Mouse (Mus musculus) E14TG2a.4 (cell line): ENCODE results near the gene Gpr176.
"Not testable (repeated sequence)": the region's sequence is repeated elsewhere in the genome, so short reads cannot be mapped to it uniquely, and the experiment has no call there.

ENCODE experiments used
- H3K27me3 ChIP-seq: 2 replicates; pipeline ENCODE4 v1.6.1; 2014; ENCODE audit warnings: low read length, control low read depth; ENCODE audit not compliant: insufficient read depth
- H3K36me3 ChIP-seq: 2 replicates; pipeline ENCODE4 v1.6.1; 2014; ENCODE audit warnings: low read length, control low read depth; ENCODE audit not compliant: insufficient read depth
- H3K4me1 ChIP-seq: replicated peaks from 2 replicates; pipeline ENCODE4 v1.6.1; 2014; ENCODE audit warnings: low read depth, low read length, control low read depth
- H3K4me3 ChIP-seq: replicated peaks from 2 replicates; pipeline ENCODE4 v1.5.1; 2014; ENCODE audit warnings: mild to moderate bottlenecking, low read length
- H3K9me3 ChIP-seq: 2 replicates; pipeline ENCODE4 v1.6.1; 2014; ENCODE audit warnings: low read length, control low read depth
- CTCF ChIP-seq: conservative IDR thresholded peaks from 2 replicates; pipeline ENCODE4 v1.5.1; 2014; ENCODE audit warnings: low read length
- NANOG ChIP-seq: IDR thresholded peaks from 2 replicates; pipeline ENCODE4 v1.6.1; 2014; ENCODE audit warnings: borderline replicate concordance, low read length, mixed read lengths
- POU5F1 ChIP-seq: IDR thresholded peaks from 2 replicates; pipeline ENCODE4 v1.6.1; 2014; ENCODE audit warnings: low read length, borderline replicate concordance

The Gpr176 gene

GRCm38 (mm10) chr2:118299981-118300380 is 73.2 kb downstream of the Gpr176 start:
- Histone ChIP-seq H3K27me3 (no peaks in the 10 kb centered on the region; the same call in 1 of the 2 replicates), H3K36me3 (no peaks in the 10 kb centered on the region), H3K4me1 (no peaks in the 10 kb centered on the region), H3K9me3 (peaks cover 2% of the 10 kb centered on the region), H3K4me3 (no peak overlapping the region)
- TF ChIP-seq CTCF: no peak

DNA sequence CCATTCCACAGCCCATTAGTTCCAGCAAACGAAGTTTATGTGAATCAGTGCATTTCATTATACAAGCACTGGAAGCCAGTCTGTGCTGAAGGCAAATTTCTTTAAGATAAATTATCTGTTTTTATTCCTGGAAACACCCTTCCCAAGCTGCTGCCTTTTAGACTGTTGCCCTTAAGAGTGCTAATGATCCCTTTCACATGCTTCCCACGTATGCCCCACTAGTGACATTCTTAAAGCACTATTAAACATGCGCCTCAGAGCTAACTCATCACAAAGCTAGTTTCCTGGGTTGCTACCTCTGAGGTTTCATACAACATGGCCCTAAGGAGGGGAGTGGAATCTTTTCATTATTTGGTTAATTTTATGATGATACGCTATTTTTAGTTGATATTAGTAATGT is 74.6 kb downstream of the Gpr176 start:
- no peaks in the 10 kb centered on the region for H3K4me1 ChIP-seq
- TF ChIP-seq CTCF: no peak
- no peak for TF ChIP-seq POU5F1
- no peak for TF ChIP-seq NANOG
- H3K36me3 ChIP-seq: no peaks in the 10 kb centered on the region
- H3K9me3 ChIP-seq: no peaks in the 10 kb centered on the region
- H3K27me3 ChIP-seq: no peaks in the 10 kb centered on the region; the same call in 1 of the 2 replicates
- no peak overlapping the region for H3K4me3 ChIP-seq

DNA sequence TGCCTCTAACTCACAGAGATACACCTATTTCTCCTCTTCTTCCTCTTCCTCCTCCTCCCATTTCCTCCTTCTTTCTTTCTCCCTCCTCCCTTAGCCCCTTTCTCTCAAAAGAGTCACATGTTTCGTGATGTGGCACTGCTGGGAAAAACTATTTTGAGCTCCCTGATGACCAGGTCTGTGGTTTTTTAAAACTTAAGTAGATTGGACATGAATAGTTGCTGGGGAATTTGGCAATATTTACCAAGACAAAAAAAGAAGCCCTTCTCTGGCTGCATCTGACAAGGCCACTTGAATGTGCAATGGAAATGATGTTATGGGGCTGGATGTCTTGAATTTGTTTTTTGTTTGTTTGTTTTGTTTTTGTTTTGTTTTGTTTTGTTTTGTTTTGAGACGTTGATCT is 75.3 kb downstream of the Gpr176 start:
- Histone ChIP-seq H3K4me3 (no peak overlapping the region), H3K4me1 (no peaks in the 10 kb centered on the region), H3K27me3 (no peaks in the 10 kb centered on the region; the same call in 1 of the 2 replicates), H3K36me3 (no peaks in the 10 kb centered on the region), H3K9me3 (no peaks in the 10 kb centered on the region)
- no peak for TF ChIP-seq POU5F1
- no peak for TF ChIP-seq CTCF
- no peak for TF ChIP-seq NANOG

GRCm38 (mm10) chr2:118295505-118295904 is 77.7 kb downstream of the Gpr176 start:
- no peaks in the 10 kb centered on the region for H3K4me1 ChIP-seq
- H3K4me3 ChIP-seq: no peak overlapping the region
- TF ChIP-seq NANOG (no peak), POU5F1 (no peak), CTCF (no peak)
- H3K27me3 ChIP-seq: no peaks in the 10 kb centered on the region; the same call in 1 of the 2 replicates
- H3K36me3 ChIP-seq: no peaks in the 10 kb centered on the region
- no peaks in the 10 kb centered on the region for H3K9me3 ChIP-seq

- Histone ChIP-seq H3K4me3 (no peak overlapping the region), H3K4me1 (no peaks in the 10 kb centered on the region), H3K27me3 (no peaks in the 10 kb centered on the region; the same call in 1 of the 2 replicates), H3K9me3 (no peaks in the 10 kb centered on the region), H3K36me3 (no peaks in the 10 kb centered on the region)
- TF ChIP-seq CTCF (no peak), NANOG (no peak), POU5F1 (no peak)
Observed at GRCm38 (mm10) chr2:118293583-118293982, 79.6 kb downstream of the Gpr176 start.

- not testable (repeated sequence) for H3K36me3 ChIP-seq, H3K9me3 ChIP-seq, H3K27me3 ChIP-seq, H3K4me3 ChIP-seq, H3K4me1 ChIP-seq
Observed at GRCm38 (mm10) chr2:118289066-118289460, 84.2 kb downstream of the Gpr176 start.

- H3K4me3 ChIP-seq: no peak overlapping the region
- H3K4me1 ChIP-seq: peaks cover 4% of the 10 kb centered on the region
- H3K27me3 ChIP-seq: no peaks in the 10 kb centered on the region
- no peaks in the 10 kb centered on the region for H3K9me3 ChIP-seq
- no peaks in the 10 kb centered on the region for H3K36me3 ChIP-seq
- TF ChIP-seq CTCF (no peak), POU5F1 (no peak), NANOG (no peak)
Observed at GRCm38 (mm10) chr2:118288326-118289065, 84.7 kb downstream of the Gpr176 start.

GRCm38 (mm10) chr2:118287678-118288077 is 85.5 kb downstream of the Gpr176 start:
- Histone ChIP-seq H3K9me3 (no peaks in the 10 kb centered on the region), H3K4me1 (peaks cover 4% of the 10 kb centered on the region), H3K36me3 (no peaks in the 10 kb centered on the region), H3K27me3 (no peaks in the 10 kb centered on the region), H3K4me3 (no peak overlapping the region)
- TF ChIP-seq POU5F1 (no peak), NANOG (no peak), CTCF (no peak)

DNA sequence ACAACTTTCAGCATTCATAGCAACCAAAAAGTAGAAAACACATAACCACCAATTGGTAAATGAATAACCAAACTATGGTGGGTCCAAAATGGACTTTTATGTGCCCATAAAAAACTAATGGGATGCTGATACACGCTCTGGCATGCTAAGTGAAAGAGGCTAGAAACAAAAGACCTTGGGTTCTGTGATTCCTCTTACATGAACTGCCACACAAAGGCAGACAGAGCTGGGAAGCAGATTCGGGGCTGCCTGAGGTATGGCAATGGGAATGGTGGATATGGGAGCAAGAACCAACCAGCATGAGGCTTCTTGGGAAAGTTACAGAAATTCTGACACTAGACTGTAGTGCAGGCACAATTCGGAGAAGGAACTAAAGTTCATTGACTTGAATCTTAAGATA is 90.8 kb downstream of the Gpr176 start:
- Histone ChIP-seq H3K36me3 (no peaks in the 10 kb centered on the region), H3K27me3 (peaks cover 8% of the 10 kb centered on the region; the same call in 1 of the 2 replicates), H3K4me1 (peaks cover 4% of the 10 kb centered on the region), H3K9me3 (no peaks in the 10 kb centered on the region), H3K4me3 (no peak overlapping the region)
- TF ChIP-seq CTCF: no peak
- TF ChIP-seq POU5F1: no peak
- TF ChIP-seq NANOG: no peak
